Comparison of ENCODE assay signal across 8 mouse cellular contexts in the genomic region with DNA sequence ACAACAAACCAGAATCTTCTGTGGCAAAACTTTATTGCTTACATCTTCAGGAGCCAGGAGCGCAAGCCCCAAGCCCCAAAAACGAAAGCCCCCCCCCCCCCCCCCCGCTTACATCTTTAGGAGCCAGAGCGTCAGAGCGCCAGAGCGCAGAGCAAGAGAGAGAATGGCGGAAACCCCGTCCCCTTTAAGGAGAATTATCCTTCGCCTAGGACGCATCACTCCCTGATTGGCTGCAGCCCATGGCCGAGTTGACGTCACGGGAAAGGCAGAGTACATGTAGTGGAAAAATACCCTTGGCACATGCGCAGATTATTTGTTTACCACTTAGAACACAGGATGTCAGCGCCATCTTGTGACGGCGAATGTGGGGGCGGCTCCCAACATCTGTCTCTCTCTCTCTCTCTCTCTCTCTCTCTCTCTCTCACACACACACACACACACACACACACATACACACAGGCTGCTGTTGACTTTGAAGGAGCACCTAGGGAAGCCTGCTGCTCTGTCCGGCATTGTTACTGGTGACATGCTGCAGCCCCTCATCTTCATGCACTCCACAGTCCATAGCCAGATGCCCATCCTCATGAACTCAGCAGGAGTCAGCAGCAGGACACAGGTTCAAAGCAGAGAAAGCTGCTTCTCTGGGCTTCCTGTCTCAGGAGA. TPM values are rescaled to one million over a fixed set of nuclear protein-coding genes. Genes with fewer than 3 reads are reported as not detected.
A peak's percentile ranks its signal among the peaks of the same experiment; 100 is the strongest.
DNase-seq lines count a peak whose midpoint lies in the region; ATAC-seq and TF ChIP-seq lines count a peak whose summit lies in the region.
"Not testable (repeated sequence)": the region's sequence is repeated elsewhere in the genome, so short reads cannot be mapped to it uniquely, and the experiment has no call there.

No protein-coding gene starts in this region.

- H3K36me3 ChIP-seq in forebrain, postnatal 0 days (ENCODE audit: insufficient read depth): peaks cover 88% of the 10 kb centered on the region
- H3K36me3 ChIP-seq in hindbrain, embryonic 13.5 days: peaks cover 90% of the 10 kb centered on the region
- peaks cover 79% of the 10 kb centered on the region for H3K36me3 ChIP-seq in midbrain, postnatal 0 days (ENCODE audit: insufficient read depth, low read length)
- H3K36me3 ChIP-seq in small intestine, adult 2 months (ENCODE audit: control insufficient read depth, insufficient read depth, low read length): peaks cover 69% of the 10 kb centered on the region

- H3K4me3 ChIP-seq in forebrain, postnatal 0 days (ENCODE audit: low read depth, low read length); layer of hippocampus, adult 2 months; midbrain, postnatal 0 days (ENCODE audit: low read depth, low read length): not testable (repeated sequence)
- peak overlapping the region; percentile 21 for H3K4me3 ChIP-seq in hindbrain, embryonic 13.5 days
- peak overlapping the region; percentile 49 for H3K4me3 ChIP-seq in lung, adult 2 months (replicated peaks; ENCODE audit: extremely low read depth, low read depth, low read length)
- peak overlapping the region; percentile 38 for H3K4me3 ChIP-seq in small intestine, adult 2 months (ENCODE audit: low read depth, low read length)

- H3K4me2 ChIP-seq in forebrain, postnatal 0 days (ENCODE audit: low read depth): peak overlapping the region; percentile 5; the same call in 1 of the 2 replicates
- H3K4me2 ChIP-seq in hindbrain, embryonic 13.5 days: peak overlapping the region; percentile 33
- H3K4me2 ChIP-seq in midbrain, postnatal 0 days (ENCODE audit: low read depth, low read length, poor library complexity, severe bottlenecking): not testable (repeated sequence)

- not testable (repeated sequence) for TF ChIP-seq CTCF in forebrain, postnatal 0 days (IDR thresholded peaks at IDR 0.05; ENCODE audit: low read depth); layer of hippocampus, adult 2 months (conservative IDR thresholded peaks at IDR 0.05); lung, adult 2 months (IDR thresholded peaks at IDR 0.05; ENCODE audit: insufficient read depth, low read length); midbrain, postnatal 0 days (IDR thresholded peaks at IDR 0.05); small intestine, adult 2 months (IDR thresholded peaks at IDR 0.05; ENCODE audit: extremely low read depth, insufficient read length, insufficient replicate concordance, low read depth, low read length)

- WGBS in forebrain, postnatal 0 days: 78% methylated on average over 11 of the region's 19 CpGs
- 57% methylated on average over 7 of the region's 19 CpGs for WGBS in hindbrain, embryonic 13.5 days
- 60% methylated on average over 15 of the region's 19 CpGs for WGBS in lung, adult 2 months
- WGBS in midbrain, postnatal 0 days: 66% methylated on average over 8 of the region's 19 CpGs
- 88% methylated on average over 13 of the region's 19 CpGs for WGBS in small intestine, adult 2 months

- ATAC-seq in common myeloid progenitor, adult 5-6 weeks (replicated peaks; ENCODE audit: low read depth, poor library complexity, severe bottlenecking): peak; percentile 17; the same call in 1 of the 2 replicates
- ATAC-seq in forebrain, postnatal 0 days: peak; percentile 49; the same call in 1 of the 2 replicates
- ATAC-seq in hindbrain, embryonic 13.5 days (ENCODE audit: low FRiP score): 0 out of 2 replicates have a peak, but pooled peaks have one; percentile 49
- not testable (repeated sequence) for ATAC-seq in midbrain, postnatal 0 days (ENCODE audit: low FRiP score)

- peak; percentile 29; the same call in 1 of the 2 replicates for TF ChIP-seq POLR2A in lung, adult 2 months (IDR thresholded peaks at IDR 0.05; ENCODE audit: borderline replicate concordance, extremely low read depth, low read depth, low read length)
- not testable (repeated sequence) for TF ChIP-seq POLR2A in small intestine, adult 2 months (IDR thresholded peaks at IDR 0.05; ENCODE audit: low read depth, low read length)

- peak overlapping the region; percentile 30 for H3K27ac ChIP-seq in forebrain, postnatal 0 days (ENCODE audit: low read depth, low read length)
- H3K27ac ChIP-seq in hindbrain, embryonic 13.5 days: peak overlapping the region; percentile 70
- peak overlapping the region; percentile 65 for H3K27ac ChIP-seq in layer of hippocampus, adult 2 months
- H3K27ac ChIP-seq in midbrain, postnatal 0 days (ENCODE audit: low read depth, low read length): peak overlapping the region; percentile 57; the same call in 1 of the 2 replicates
- H3K27ac ChIP-seq in small intestine, adult 2 months (ENCODE audit: insufficient read depth, low read depth, low read length): peak overlapping the region; percentile 78

- H3K9ac ChIP-seq in forebrain, postnatal 0 days; midbrain, postnatal 0 days (replicated peaks; ENCODE audit: low read length, poor library complexity, severe bottlenecking): not testable (repeated sequence)
- H3K9ac ChIP-seq in hindbrain, embryonic 13.5 days: peak overlapping the region; percentile 26; the same call in 1 of the 2 replicates

- DNase-seq in CD4-positive helper T cell, adult 2 months (ENCODE audit: low read depth, low spot score): peak; percentile 79
- DNase-seq in forebrain, postnatal 0 days: peak; percentile 18
- DNase-seq in layer of hippocampus, adult 2 months (ENCODE audit: low spot score in 2 of 2); lung, adult 2 months: not testable (repeated sequence)
- peak; percentile 8 for DNase-seq in midbrain, postnatal 0 days (ENCODE audit: low spot score)

- H3K9me3 ChIP-seq in forebrain, postnatal 0 days (ENCODE audit: low read length); hindbrain, embryonic 13.5 days; midbrain, postnatal 0 days (ENCODE audit: low read length): not testable (repeated sequence)

- not testable (repeated sequence) for H3K27me3 ChIP-seq in forebrain, postnatal 0 days (ENCODE audit: insufficient read depth, low read length); hindbrain, embryonic 13.5 days; midbrain, postnatal 0 days (ENCODE audit: insufficient read depth, low read length); small intestine, adult 2 months (ENCODE audit: control insufficient read depth, insufficient read depth, low read length)

- H3K4me1 ChIP-seq in forebrain, postnatal 0 days (ENCODE audit: insufficient read depth); hindbrain, embryonic 13.5 days (replicated peaks); lung, adult 2 months (ENCODE audit: control insufficient read depth, insufficient read depth, low read length); midbrain, postnatal 0 days (ENCODE audit: insufficient read depth, low read length); small intestine, adult 2 months (ENCODE audit: control insufficient read depth, insufficient read depth, insufficient read length, low read length): not testable (repeated sequence)

RNA-seq across cellular contexts. Expression of gene Trafd1, which starts 55.1 kb away (rescaled TPM):
- total RNA-seq in common myeloid progenitor, adult 5-6 weeks (2017): 25.5 and 45.0 TPM in 2 replicates
- total RNA-seq in forebrain, postnatal 0 days (2014; rRNA removed): 131 and 141 TPM in 2 replicates
- 123 and 124 TPM in 2 replicates for polyA plus RNA-seq in forebrain, postnatal 0 days (2015; fragmentation: Nextera tagmentation; extraction: Ambion mirVana)
- 139 and 145 TPM in 2 replicates for polyA plus RNA-seq in hindbrain, embryonic 13.5 days (2015; fragmentation: Nextera tagmentation; extraction: Ambion mirVana)
- 10 to 100 TPM; 79.8 to 82.8 TPM for total RNA-seq in layer of hippocampus, adult 2 months (2021)
- polyA plus RNA-seq in lung, adult 2 months (2012; rRNA removed): 83.8 and 108 TPM in 2 replicates
- 98.2 and 110 TPM in 2 replicates for total RNA-seq in midbrain, postnatal 0 days (2014; rRNA removed)
- polyA plus RNA-seq in midbrain, postnatal 0 days (2015; fragmentation: Nextera tagmentation; extraction: Ambion mirVana): 119 and 124 TPM in 2 replicates
- polyA plus RNA-seq in small intestine, adult 2 months (2012; rRNA removed): 39.1 and 108 TPM in 2 replicates
